Comparison of ENCODE assay signal across 34 mouse cellular contexts in the genomic region with DNA sequence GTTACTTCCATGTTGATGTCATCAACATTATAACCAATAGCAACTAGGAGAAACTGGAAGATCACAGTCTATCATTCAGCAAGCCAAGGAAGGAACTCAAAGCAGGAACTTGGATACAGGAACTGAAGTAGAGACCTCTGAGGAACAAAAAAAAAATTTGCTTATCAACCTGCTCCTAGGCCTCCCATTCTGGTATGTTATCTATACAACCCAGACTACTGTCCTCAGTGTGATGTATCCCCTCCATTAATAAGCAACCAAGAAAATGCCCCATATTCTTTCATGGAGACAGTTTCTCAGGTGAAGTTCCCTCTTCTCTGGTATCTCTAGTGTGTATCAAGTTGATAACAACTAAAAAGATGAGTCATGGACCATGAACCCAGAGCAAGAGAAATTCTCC. TPM values are rescaled to one million over a fixed set of nuclear protein-coding genes. Genes with fewer than 3 reads are reported as not detected.
DNase-seq lines count a peak whose midpoint lies in the region; ATAC-seq and TF ChIP-seq lines count a peak whose summit lies in the region.
"Had no signal": no experiment of that assay in that cellular context is flagged by ENCODE, and none has a peak within 500 bp of the region (broad histone marks: within the 10 kb centered on the region; RNA-seq: fewer than 3 reads in every experiment).

No protein-coding gene starts in this region.

- TF ChIP-seq CTCF in liver, postnatal 0 days (IDR thresholded peaks at IDR 0.05; ENCODE audit: low read depth) = no peak

- H3K4me2 ChIP-seq in liver, embryonic 11.5 days = peak overlapping the region; percentile 19; the same call in 1 of the 2 replicates
- no peak overlapping the region for H3K4me2 ChIP-seq in liver, postnatal 0 days (ENCODE audit: low read depth, low read length)
- peak overlapping the region; percentile 26; the same call in 1 of the 2 replicates for H3K4me2 ChIP-seq in liver, embryonic 13.5 days
- no peak overlapping the region for H3K4me2 ChIP-seq in hindbrain, embryonic 12.5 days (replicated peaks)
- H3K4me2 ChIP-seq in forebrain, embryonic 14.5 days (ENCODE audit: low read length) = no peak overlapping the region
- H3K4me2 ChIP-seq: embryonic facial prominence, embryonic 15.5 days; forebrain, embryonic 12.5 days; heart, embryonic 12.5 days; hindbrain, embryonic 14.5 days; midbrain, embryonic 12.5 days; neural tube, embryonic 13.5 days had no signal

- ATAC-seq in liver, embryonic 11.5 days (replicated peaks; ENCODE audit: low FRiP score) = peak; percentile 76
- no peak for ATAC-seq in liver, postnatal 0 days
- peak; percentile 65 for ATAC-seq in liver, embryonic 13.5 days (ENCODE audit: low read depth)
- peak; percentile 38 for ATAC-seq in megakaryocyte progenitor cell, adult 5-6 weeks (replicated peaks; ENCODE audit: poor library complexity)
- ATAC-seq in hindbrain, embryonic 12.5 days (ENCODE audit: low FRiP score) = no peak
- no peak for ATAC-seq in forebrain, embryonic 14.5 days
- ATAC-seq: intestine, postnatal 0 days had no signal

- H3K9ac ChIP-seq in liver, embryonic 11.5 days (ENCODE audit: low read depth, low read length) = no peak overlapping the region
- H3K9ac ChIP-seq in liver, postnatal 0 days (replicated peaks) = no peak overlapping the region
- no peak overlapping the region for H3K9ac ChIP-seq in liver, embryonic 13.5 days
- no peak overlapping the region for H3K9ac ChIP-seq in hindbrain, embryonic 12.5 days
- H3K9ac ChIP-seq in forebrain, embryonic 14.5 days (ENCODE audit: low read length) = no peak overlapping the region
- H3K9ac ChIP-seq: embryonic facial prominence, embryonic 15.5 days; forebrain, embryonic 12.5 days; heart, embryonic 12.5 days; hindbrain, embryonic 14.5 days; midbrain, embryonic 12.5 days; neural tube, embryonic 13.5 days had no signal

- H3K4me3 ChIP-seq in liver, embryonic 11.5 days (ENCODE audit: low read depth, low read length) = no peak overlapping the region
- H3K4me3 ChIP-seq in liver, postnatal 0 days (ENCODE audit: low read depth, low read length) = no peak overlapping the region
- no peak overlapping the region for H3K4me3 ChIP-seq in liver, embryonic 13.5 days (replicated peaks)
- no peak overlapping the region for H3K4me3 ChIP-seq in hindbrain, embryonic 12.5 days
- H3K4me3 ChIP-seq in forebrain, embryonic 14.5 days (ENCODE audit: low read depth, low read length) = no peak overlapping the region
- H3K4me3 ChIP-seq: embryonic facial prominence, embryonic 10.5 days; embryonic facial prominence, embryonic 15.5 days; forebrain, embryonic 12.5 days; heart, embryonic 12.5 days; midbrain, embryonic 12.5 days; neural tube, embryonic 13.5 days had no signal

- H3K27ac ChIP-seq in liver, embryonic 11.5 days (ENCODE audit: low read depth, low read length) = peak overlapping the region; percentile 40; the same call in 1 of the 2 replicates
- no peak overlapping the region for H3K27ac ChIP-seq in liver, postnatal 0 days (ENCODE audit: low read depth)
- H3K27ac ChIP-seq in liver, embryonic 13.5 days = no peak overlapping the region
- H3K27ac ChIP-seq in hindbrain, embryonic 12.5 days = no peak overlapping the region
- no peak overlapping the region for H3K27ac ChIP-seq in forebrain, embryonic 14.5 days (ENCODE audit: low read depth, low read length)
- H3K27ac ChIP-seq: embryonic facial prominence, embryonic 10.5 days; embryonic facial prominence, embryonic 15.5 days; forebrain, embryonic 12.5 days; hindbrain, embryonic 14.5 days; midbrain, embryonic 12.5 days; neural tube, embryonic 13.5 days had no signal

- H3K27me3 ChIP-seq in liver, embryonic 11.5 days (replicated peaks; ENCODE audit: control insufficient read depth, insufficient read depth, low read length) = no peaks in the 10 kb centered on the region
- no peaks in the 10 kb centered on the region for H3K27me3 ChIP-seq in liver, postnatal 0 days (ENCODE audit: insufficient read depth, low read length)
- H3K27me3 ChIP-seq in liver, embryonic 13.5 days = no peaks in the 10 kb centered on the region
- no peaks in the 10 kb centered on the region for H3K27me3 ChIP-seq in hindbrain, embryonic 12.5 days
- no peaks in the 10 kb centered on the region for H3K27me3 ChIP-seq in forebrain, embryonic 14.5 days (replicated peaks; ENCODE audit: control insufficient read depth, insufficient read depth, low read length)
- H3K27me3 ChIP-seq: embryonic facial prominence, embryonic 15.5 days; forebrain, embryonic 12.5 days; heart, embryonic 12.5 days; midbrain, embryonic 12.5 days; neural tube, embryonic 13.5 days had no signal

- no peaks in the 10 kb centered on the region for H3K36me3 ChIP-seq in liver, embryonic 11.5 days (ENCODE audit: control insufficient read depth, insufficient read depth, low read length)
- H3K36me3 ChIP-seq in liver, postnatal 0 days (replicated peaks; ENCODE audit: insufficient read depth, low read length) = no peaks in the 10 kb centered on the region
- no peaks in the 10 kb centered on the region for H3K36me3 ChIP-seq in liver, embryonic 13.5 days
- H3K36me3 ChIP-seq in hindbrain, embryonic 12.5 days = no peaks in the 10 kb centered on the region
- H3K36me3 ChIP-seq in forebrain, embryonic 14.5 days (ENCODE audit: control insufficient read depth, insufficient read depth, low read length) = no peaks in the 10 kb centered on the region
- H3K36me3 ChIP-seq: embryonic facial prominence, embryonic 10.5 days; embryonic facial prominence, embryonic 15.5 days; forebrain, embryonic 12.5 days; heart, embryonic 12.5 days; midbrain, embryonic 12.5 days; neural tube, embryonic 13.5 days had no signal

- no peaks in the 10 kb centered on the region for H3K9me3 ChIP-seq in liver, embryonic 11.5 days (ENCODE audit: control insufficient read depth, low read length)
- no peaks in the 10 kb centered on the region for H3K9me3 ChIP-seq in liver, postnatal 0 days (ENCODE audit: low read length)
- H3K9me3 ChIP-seq in liver, embryonic 13.5 days (replicated peaks) = no peaks in the 10 kb centered on the region
- no peaks in the 10 kb centered on the region for H3K9me3 ChIP-seq in hindbrain, embryonic 12.5 days (replicated peaks)
- no peaks in the 10 kb centered on the region for H3K9me3 ChIP-seq in forebrain, embryonic 14.5 days (replicated peaks; ENCODE audit: control insufficient read depth, low read length)
- H3K9me3 ChIP-seq: embryonic facial prominence, embryonic 10.5 days; embryonic facial prominence, embryonic 15.5 days; forebrain, embryonic 12.5 days; heart, embryonic 12.5 days; midbrain, embryonic 12.5 days; neural tube, embryonic 13.5 days had no signal

- TF ChIP-seq EP300 in liver, postnatal 0 days (IDR thresholded peaks at IDR 0.05; ENCODE audit: low read depth) = no peak

- peaks cover 9% of the 10 kb centered on the region for H3K4me1 ChIP-seq in liver, embryonic 11.5 days (replicated peaks; ENCODE audit: control insufficient read depth, insufficient read depth, low read length)
- peaks cover 13% of the 10 kb centered on the region for H3K4me1 ChIP-seq in liver, postnatal 0 days (ENCODE audit: insufficient read depth)
- H3K4me1 ChIP-seq in liver, embryonic 13.5 days (replicated peaks) = peaks cover 40% of the 10 kb centered on the region
- H3K4me1 ChIP-seq in hindbrain, embryonic 12.5 days = no peaks in the 10 kb centered on the region
- H3K4me1 ChIP-seq in forebrain, embryonic 14.5 days (ENCODE audit: control insufficient read depth, insufficient read depth, low read length) = no peaks in the 10 kb centered on the region
- H3K4me1 ChIP-seq: embryonic facial prominence, embryonic 10.5 days; embryonic facial prominence, embryonic 15.5 days; forebrain, embryonic 12.5 days; midbrain, embryonic 12.5 days; neural tube, embryonic 13.5 days had no signal

- no peak for DNase-seq in liver, embryonic 11.5 days (ENCODE audit: low spot score)
- no peak for DNase-seq in liver, postnatal 0 days
- no peak for DNase-seq in liver, embryonic 13.5 days
- DNase-seq in layer of hippocampus, adult 9-10 months (ENCODE audit: low spot score) = no peak
- no peak for DNase-seq in forebrain, embryonic 14.5 days (ENCODE audit: low spot score)
- DNase-seq: adrenal gland, postnatal 14 days; cerebellum, adult 11-12 months; cerebellum, adult 9-11 months; gastrocnemius, postnatal 14 days; heart, postnatal 4 days; kidney, adult 9 months; kidney, postnatal 10 days; layer of hippocampus, adult 9-11 months; lung, adult 18-20 months; lung, postnatal 14 days; thymus, adult 2 months; thymus, postnatal 36 days had no signal

RNA-seq across cellular contexts. Expression of a gene that starts 11.6 kb away (rescaled TPM):
- polyA plus RNA-seq in liver, embryonic 11.5 days (2014; fragmentation: Nextera tagmentation; extraction: Ambion mirVana) = 13.3 and 16.0 TPM in 2 replicates
- 9.8 and 12.3 TPM in 2 replicates for polyA plus RNA-seq in liver, postnatal 0 days (2015; fragmentation: Nextera tagmentation; extraction: Ambion mirVana)
- polyA plus RNA-seq in liver, embryonic 13.5 days (2015; fragmentation: Nextera tagmentation; extraction: Ambion mirVana) = 7.5 and 8.8 TPM in 2 replicates
- total RNA-seq in megakaryocyte progenitor cell, adult 5-6 weeks (2015) = 67.6 and 73.6 TPM in 2 replicates
- 26.1 and 29.5 TPM in 2 replicates for total RNA-seq in megakaryocyte progenitor cell, adult 5-6 weeks (2017)
- polyA plus RNA-seq in hindbrain, embryonic 12.5 days (2016; fragmentation: Nextera tagmentation; extraction: Ambion mirVana) = 1.8 TPM in 2 replicates
- 2.2 and 2.8 TPM in 2 replicates for polyA plus RNA-seq in forebrain, embryonic 14.5 days (2014; fragmentation: Nextera tagmentation; extraction: Ambion mirVana)

RNA-seq across cellular contexts. Expression of a gene that starts 40.0 kb away (rescaled TPM):
- polyA plus RNA-seq in liver, embryonic 11.5 days (2014; fragmentation: Nextera tagmentation; extraction: Ambion mirVana) = not detected in 2 replicates
- not detected in 2 replicates for polyA plus RNA-seq in liver, postnatal 0 days (2015; fragmentation: Nextera tagmentation; extraction: Ambion mirVana)
- not detected in 2 replicates for polyA plus RNA-seq in liver, embryonic 13.5 days (2015; fragmentation: Nextera tagmentation; extraction: Ambion mirVana)
- total RNA-seq in megakaryocyte progenitor cell, adult 5-6 weeks (2015) = not detected in 2 replicates
- total RNA-seq in megakaryocyte progenitor cell, adult 5-6 weeks (2017) = not detected in 2 replicates
- 4.0 and 9.8 TPM in 2 replicates for polyA plus RNA-seq in hindbrain, embryonic 12.5 days (2016; fragmentation: Nextera tagmentation; extraction: Ambion mirVana)
- polyA plus RNA-seq in forebrain, embryonic 14.5 days (2014; fragmentation: Nextera tagmentation; extraction: Ambion mirVana) = not detected in 2 replicates
- total RNA-seq: adrenal gland, postnatal 14 days; gastrocnemius, postnatal 14 days; granulocyte monocyte progenitor cell, adult 5-6 weeks; heart, postnatal 4 days; left cerebral cortex, adult 18-20 months; left cerebral cortex, postnatal 14 days had no signal
- polyA plus RNA-seq: cortical plate, adult 2 months; embryonic facial prominence, embryonic 10.5 days; forebrain, embryonic 12.5 days; heart, embryonic 12.5 days; heart, postnatal 0 days; intestine, postnatal 0 days; large intestine, adult 2 months; midbrain, embryonic 12.5 days; midbrain, postnatal 0 days had no signal

Comparison
In these comparisons a context has a peak if more than half of its experiments do, and no peak if none do; other contexts are left out.
1. ATAC-seq: peak in liver, embryonic 11.5 days (single experiment), liver, embryonic 13.5 days (single experiment) and megakaryocyte progenitor cell, adult 5-6 weeks (single experiment); none in liver, postnatal 0 days (single experiment), hindbrain, embryonic 12.5 days (single experiment) and forebrain, embryonic 14.5 days (single experiment).
2. H3K4me2 ChIP-seq: peak in liver, embryonic 11.5 days (single experiment) and liver, embryonic 13.5 days (single experiment); none in liver, postnatal 0 days (single experiment), hindbrain, embryonic 12.5 days (single experiment) and forebrain, embryonic 14.5 days (single experiment).